Mouse (Mus musculus) CH12.LX (cell line): ENCODE measurements at regions not wholly inside any gene's neighbourhood (a gene's known extent, or its start where the extent isn't known, plus 50 kb on each side); places are given as distances from the start of the nearest gene placed in this dataset.

Source experiments
- DNase-seq: peaks from one replicate; pipeline ENCODE4 v3.0.0-alpha.2; 2013; ENCODE audit errors: extremely low read depth
- H3K27ac ChIP-seq: 2 replicates; pipeline ENCODE4 v1.5.1; 2012; ENCODE audit warnings: low read depth, mild to moderate bottlenecking, control low read depth, moderate library complexity; ENCODE audit not compliant: insufficient read depth
- H3K27me3 ChIP-seq: replicated peaks from 2 replicates; pipeline ENCODE3; 2012; ENCODE audit warnings: inconsistent platforms
- H3K36me3 ChIP-seq, 2 experiments: replicated peaks in 1 of 2; 2 replicates each; pipeline versions ENCODE3 to v1.6.1; 2012; ENCODE audit warnings: inconsistent platforms in 1 of 2, low read length in 1 of 2, mild to moderate bottlenecking in 1 of 2, mixed read lengths in 1 of 2, moderate library complexity in 1 of 2; ENCODE audit not compliant: control insufficient read depth in 1 of 2, insufficient read depth in 1 of 2
- H3K4me1 ChIP-seq, 2 experiments: 2 replicates each; pipeline ENCODE4 v1.6.1; 2012; ENCODE audit warnings: inconsistent platforms in 1 of 2, moderate library complexity in 1 of 2; ENCODE audit not compliant: insufficient read depth in 2 of 2, control insufficient read depth in 1 of 2
- H3K4me2 ChIP-seq: 2 replicates; pipeline ENCODE4 v1.6.1; 2012; ENCODE audit warnings: low read depth, mild to moderate bottlenecking, control low read depth; ENCODE audit not compliant: poor library complexity, insufficient read depth, severe bottlenecking
- H3K4me3 ChIP-seq, 3 experiments: fragments of 150-350 bp in 1 of 3; sonication (generic) in 1 of 3; replicated peaks in 1 of 3; 2 replicates each; pipeline versions ENCODE3 to v1.5.1; 2011 to 2012; ENCODE audit warnings: low read depth in 2 of 3, low read length in 2 of 3, mild to moderate bottlenecking in 2 of 3, moderate library complexity in 2 of 3, control low read depth in 1 of 3, improper control_type of control experiment in 1 of 3, inconsistent platforms in 1 of 3, mixed read lengths in 1 of 3; ENCODE audit not compliant: poor library complexity in 1 of 3
- H3K79me2 ChIP-seq: replicated peaks from 2 replicates; pipeline ENCODE4 v1.6.1; 2012; ENCODE audit warnings: mild to moderate bottlenecking, moderate library complexity; ENCODE audit not compliant: control insufficient read depth, poor library complexity, insufficient read depth, severe bottlenecking; ENCODE audit errors: extremely low read depth
- H3K9ac ChIP-seq: 2 replicates; pipeline ENCODE4 v1.6.1; 2012; ENCODE audit warnings: low read depth, mild to moderate bottlenecking, control low read depth, moderate library complexity; ENCODE audit not compliant: insufficient read depth
- H3K9me3 ChIP-seq: replicated peaks from 2 replicates; pipeline ENCODE3; 2012; ENCODE audit warnings: low read length, inconsistent platforms, mixed read lengths
- CHD1 ChIP-seq: IDR thresholded peaks from 2 replicates; pipeline ENCODE4 v1.6.1; 2012; ENCODE audit warnings: low read depth, low read length, improper control_type of control experiment, inconsistent platforms
- CTCF ChIP-seq, 2 experiments: IDR thresholded peaks in 1 of 2; conservative IDR thresholded peaks in 1 of 2; 2 replicates each; pipeline ENCODE4 v1.5.1; 2011 to 2012; ENCODE audit warnings: low read depth in 2 of 2, low read length in 2 of 2, improper control_type of control experiment in 1 of 2, inconsistent platforms in 1 of 2, mild to moderate bottlenecking in 1 of 2, moderate library complexity in 1 of 2
- E2F4 ChIP-seq: IDR thresholded peaks from 2 replicates; pipeline ENCODE4 v1.6.1; 2011; ENCODE audit warnings: low read depth, low read length, improper control_type of control experiment; ENCODE audit not compliant: insufficient replicate concordance
- GABPA ChIP-seq: IDR thresholded peaks from 2 replicates; pipeline ENCODE4 v1.6.1; 2012; ENCODE audit warnings: low read depth, low read length, improper control_type of control experiment, inconsistent platforms; ENCODE audit not compliant: insufficient replicate concordance
- HCFC1 ChIP-seq: IDR thresholded peaks from 2 replicates; pipeline ENCODE4 v1.6.1; 2012; ENCODE audit warnings: low read depth, mild to moderate bottlenecking, inconsistent platforms, low read length, improper control_type of control experiment
- JUN ChIP-seq: IDR thresholded peaks from 2 replicates; pipeline ENCODE4 v1.6.1; 2011; ENCODE audit warnings: low read depth, mild to moderate bottlenecking, low read length, improper control_type of control experiment, moderate library complexity; ENCODE audit not compliant: insufficient read depth
- JUND ChIP-seq: conservative IDR thresholded peaks from 2 replicates; pipeline ENCODE4 v1.6.1; 2011; ENCODE audit warnings: low read depth, low read length, improper control_type of control experiment
- KAT2A ChIP-seq: IDR thresholded peaks from 2 replicates; pipeline ENCODE4 v1.6.1; 2012; ENCODE audit warnings: low read length, improper control_type of control experiment, inconsistent platforms; ENCODE audit not compliant: insufficient replicate concordance
- MAFK ChIP-seq: IDR thresholded peaks from 2 replicates; pipeline ENCODE4 v1.6.1; 2011; ENCODE audit warnings: low read length, improper control_type of control experiment; ENCODE audit not compliant: insufficient replicate concordance
- MAX ChIP-seq: IDR thresholded peaks from 2 replicates; pipeline ENCODE4 v1.6.1; 2011; ENCODE audit warnings: low read length, improper control_type of control experiment
- MEF2A ChIP-seq: IDR thresholded peaks from 2 replicates; pipeline ENCODE4 v1.6.1; 2014; ENCODE audit warnings: low read depth, mild to moderate bottlenecking, inconsistent platforms, low read length, improper control_type of control experiment, borderline replicate concordance
- MXI1 ChIP-seq: IDR thresholded peaks from 2 replicates; pipeline ENCODE4 v1.6.1; 2011; ENCODE audit warnings: mild to moderate bottlenecking, low read depth, low read length, improper control_type of control experiment
- MYC ChIP-seq: IDR thresholded peaks from 2 replicates; pipeline ENCODE4 v1.6.1; 2011; ENCODE audit warnings: low read depth, mild to moderate bottlenecking, improper control_type of control experiment, low read length
- NELFE ChIP-seq: IDR thresholded peaks from 2 replicates; pipeline ENCODE4 v1.6.1; 2011; ENCODE audit warnings: low read depth, low read length, improper control_type of control experiment
- NRF1 ChIP-seq: IDR thresholded peaks from 2 replicates; pipeline ENCODE4 v1.6.1; 2014; ENCODE audit warnings: low read depth, mild to moderate bottlenecking, inconsistent platforms, low read length, improper control_type of control experiment, moderate library complexity
- POLR2A ChIP-seq: IDR thresholded peaks from 2 replicates; pipeline ENCODE4 v1.6.1; 2011; ENCODE audit warnings: low read depth, mild to moderate bottlenecking, improper control_type of control experiment, low read length
- POLR2AphosphoS2 ChIP-seq: IDR thresholded peaks from 2 replicates; pipeline ENCODE4 v1.6.1; 2011; ENCODE audit warnings: low read depth, low read length, improper control_type of control experiment
- RCOR1 ChIP-seq: conservative IDR thresholded peaks from 2 replicates; pipeline ENCODE4 v1.6.1; 2012; ENCODE audit warnings: low read depth, mild to moderate bottlenecking, inconsistent platforms, low read length, improper control_type of control experiment
- SMC3 ChIP-seq: IDR thresholded peaks from 2 replicates; pipeline ENCODE4 v1.6.1; 2011; ENCODE audit warnings: low read depth, low read length, improper control_type of control experiment
- TCF12 ChIP-seq: IDR thresholded peaks from 2 replicates; pipeline ENCODE4 v1.6.1; 2014; ENCODE audit warnings: low read depth, mild to moderate bottlenecking, inconsistent platforms, low read length, improper control_type of control experiment
- UBTF ChIP-seq: IDR thresholded peaks from 2 replicates; pipeline ENCODE4 v1.6.1; 2012; ENCODE audit warnings: low read depth, mild to moderate bottlenecking, inconsistent platforms, low read length, improper control_type of control experiment, moderate library complexity
- USF2 ChIP-seq: conservative IDR thresholded peaks from 2 replicates; pipeline ENCODE4 v1.6.1; 2011; ENCODE audit warnings: low read depth, low read length, improper control_type of control experiment
- ZC3H11A ChIP-seq: IDR thresholded peaks from 2 replicates; pipeline ENCODE4 v1.6.1; 2012; ENCODE audit warnings: low read depth, mild to moderate bottlenecking, inconsistent platforms, low read length, improper control_type of control experiment
- ZKSCAN1 ChIP-seq: IDR thresholded peaks from 2 replicates; pipeline ENCODE4 v1.6.1; 2012; ENCODE audit warnings: low read depth, inconsistent platforms, low read length, improper control_type of control experiment, borderline replicate concordance
- ZMIZ1 ChIP-seq: IDR thresholded peaks from 2 replicates; pipeline ENCODE4 v1.6.1; 2012; ENCODE audit warnings: low read depth, mild to moderate bottlenecking, inconsistent platforms, low read length, improper control_type of control experiment
- ZNF384 ChIP-seq: IDR thresholded peaks from 2 replicates; pipeline ENCODE4 v1.6.1; 2012; ENCODE audit warnings: low read depth, low read length, improper control_type of control experiment, inconsistent platforms
- dilution Hi-C: fragments of 300-500 bp; cut with MboI; formaldehyde crosslinking; loops from 2 replicates; pipeline ENCODE4 v1.14.3; 2020; ENCODE audit warnings: low sequenced_read_pairs; ENCODE audit not compliant: extremely low pct_unique_long_range_greater_than_20kb, extremely low pct_ligation_motif_present
- in situ Hi-C: fragments of 300-500 bp; cut with MboI; formaldehyde crosslinking; loops from 3 replicates; pipeline ENCODE4 v1.14.3; 2019; ENCODE audit warnings: low sequenced_read_pairs, low pct_ligation_motif_present, low pct_unique_long_range_greater_than_20kb, mixed read lengths

- TF ChIP-seq MXI1, result no peak
- TF ChIP-seq NELFE, result no peak
- TF ChIP-seq JUND, result no peak
- no peak for TF ChIP-seq MAX
- no peak for TF ChIP-seq KAT2A
- TF ChIP-seq POLR2A, result no peak
- TF ChIP-seq JUN, result no peak
- TF ChIP-seq MAFK, result no peak
- TF ChIP-seq RCOR1, result no peak
- TF ChIP-seq USF2, result no peak
- no peak for TF ChIP-seq TCF12
- TF ChIP-seq ZKSCAN1, result no peak
- no peak for TF ChIP-seq ZC3H11A
- no peak for TF ChIP-seq POLR2AphosphoS2
- no peak for TF ChIP-seq ZNF384
- TF ChIP-seq CTCF (conservative IDR thresholded peaks at IDR 0.05 in 1 of 2, IDR thresholded peaks at IDR 0.05 in 1 of 2; ENCODE audit: low read depth in 2 of 2, low read length in 2 of 2), result no peak
- no peak for TF ChIP-seq NRF1
- no peak for TF ChIP-seq MEF2A
- TF ChIP-seq MYC, result no peak
- TF ChIP-seq, all 38 proteins: peak for 0
- dilution Hi-C loops, result no loop called here
Observed at GRCm38 (mm10) chr9:14147731-14148130, 127.1 kb upstream of the Sesn3 start.

DNA sequence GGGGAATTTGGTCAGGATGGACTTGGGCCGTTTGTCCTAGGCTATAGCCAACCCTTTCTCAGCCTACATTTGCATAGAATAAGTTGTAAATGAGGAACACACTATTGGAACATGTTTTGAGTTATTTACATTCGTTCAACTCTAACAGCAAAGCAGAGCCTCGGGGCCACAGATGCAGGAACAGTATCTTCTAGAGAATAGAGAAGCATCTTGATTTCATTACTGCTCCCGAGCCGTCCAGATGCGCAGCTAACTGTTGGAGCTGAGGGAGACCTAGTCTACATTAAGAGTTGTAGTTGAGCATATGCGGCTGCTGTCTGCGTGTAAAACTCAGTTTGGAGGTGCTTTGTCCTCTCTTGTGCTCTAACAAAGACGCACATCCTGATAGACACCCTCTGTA lies 124.6 kb upstream of the Sesn3 start:
- TF ChIP-seq POLR2AphosphoS2 (no peak), ZMIZ1 (no peak), UBTF (no peak), MAX (no peak), ZKSCAN1 (no peak), HCFC1 (no peak), SMC3 (no peak), GABPA (no peak), USF2 (no peak), ZC3H11A (no peak), POLR2A (no peak), JUND (no peak), E2F4 (no peak), MYC (no peak), CHD1 (no peak)
- TF ChIP-seq, all 38 proteins: peak for 0
- no peaks in the 10 kb centered on the region for H3K79me2 ChIP-seq
- H3K9me3 ChIP-seq, result peaks cover 15% of the 10 kb centered on the region
- no peaks in the 10 kb centered on the region for H3K27me3 ChIP-seq
- DNase-seq, result no peak
- H3K9ac ChIP-seq, result no peak overlapping the region
- H3K36me3 ChIP-seq, result no peaks in the 10 kb centered on the region
- dilution Hi-C loops, result no loop called here
- no peak overlapping the region for H3K4me2 ChIP-seq
- no peak overlapping the region for H3K27ac ChIP-seq
- no peak overlapping the region for H3K4me3 ChIP-seq
- in situ Hi-C loops, result loop anchor here (25.0 kb wide), 1 partner anchor 263 kb away; no protein-coding TSS in a partner anchor
- H3K4me1 ChIP-seq, result peaks cover 0 to 12% of the 10 kb centered on the region in 2 experiments; a peak in 2 of 4 replicates

More at GRCm38 (mm10) chr9:14147731-14148130, 127.1 kb upstream of the Sesn3 start:
- H3K9me3 ChIP-seq, result peaks cover 15% of the 10 kb centered on the region
- H3K36me3 ChIP-seq, result no peaks in the 10 kb centered on the region
- no peak overlapping the region for H3K4me2 ChIP-seq
- no peak overlapping the region for H3K27ac ChIP-seq
- H3K4me3 ChIP-seq, result no peak overlapping the region
- no peak overlapping the region for H3K9ac ChIP-seq
- no peaks in the 10 kb centered on the region for H3K27me3 ChIP-seq
- H3K4me1 ChIP-seq, result peaks cover 6 to 29% of the 10 kb centered on the region in 2 experiments
- in situ Hi-C loops, result no loop called here
- DNase-seq, result no peak
- H3K79me2 ChIP-seq, result no peaks in the 10 kb centered on the region
